Mouse (Mus musculus): ENCODE data around the gene Ttll1. TPM values are rescaled to one million over a fixed set of nuclear protein-coding genes. Genes with fewer than 3 reads are reported as not detected.
A peak's percentile ranks its signal among the peaks of the same experiment; 100 is the strongest.

Gene Ttll1
- total and polyA plus RNA-seq, 2 experiments from 2014 or later: 47.4 to 115 TPM

GRCm38 (mm10) chr15:83484311-83484710, 26.4 kb downstream of the Ttll1 start:
- 89% methylated on average over 10 of the region's 10 CpGs for WGBS
- Histone ChIP-seq H3K36me3 (ENCODE audit: insufficient read depth) (peaks cover 41% of the 10 kb centered on the region), H3K9me3 (ENCODE audit: low read length) (no peaks in the 10 kb centered on the region), H3K27me3 (ENCODE audit: insufficient read depth, low read length) (no peaks in the 10 kb centered on the region), H3K27ac (ENCODE audit: low read depth, low read length) (no peak overlapping the region), H3K9ac (no peak overlapping the region), H3K4me3 (ENCODE audit: low read depth, low read length) (no peak overlapping the region), H3K4me1 (ENCODE audit: insufficient read depth) (no peaks in the 10 kb centered on the region), H3K4me2 (ENCODE audit: low read depth) (no peak overlapping the region)
- DNase-seq (no peak), ATAC-seq (no peak)
- no peak for TF ChIP-seq CTCF (IDR thresholded peaks at IDR 0.05; ENCODE audit: low read depth)

- H3K36me3 ChIP-seq (ENCODE audit: insufficient read depth): peaks cover 41% of the 10 kb centered on the region
- H3K27ac ChIP-seq (ENCODE audit: low read depth, low read length): no peak overlapping the region
- ATAC-seq (no peak), DNase-seq (no peak)
- no peak overlapping the region for H3K4me2 ChIP-seq (ENCODE audit: low read depth)
- WGBS: 52% methylated on average over 2 of the region's 2 CpGs
- H3K4me1 ChIP-seq (ENCODE audit: insufficient read depth): no peaks in the 10 kb centered on the region
- H3K4me3 ChIP-seq (ENCODE audit: low read depth, low read length): no peak overlapping the region
- H3K27me3 ChIP-seq (ENCODE audit: insufficient read depth, low read length): no peaks in the 10 kb centered on the region
- no peaks in the 10 kb centered on the region for H3K9me3 ChIP-seq (ENCODE audit: low read length)
- peak; percentile 46 for TF ChIP-seq CTCF (IDR thresholded peaks at IDR 0.05; ENCODE audit: low read depth)
- H3K9ac ChIP-seq: no peak overlapping the region
Measured at GRCm38 (mm10) chr15:83483482-83483881, 27.2 kb downstream of the Ttll1 start.

DNA sequence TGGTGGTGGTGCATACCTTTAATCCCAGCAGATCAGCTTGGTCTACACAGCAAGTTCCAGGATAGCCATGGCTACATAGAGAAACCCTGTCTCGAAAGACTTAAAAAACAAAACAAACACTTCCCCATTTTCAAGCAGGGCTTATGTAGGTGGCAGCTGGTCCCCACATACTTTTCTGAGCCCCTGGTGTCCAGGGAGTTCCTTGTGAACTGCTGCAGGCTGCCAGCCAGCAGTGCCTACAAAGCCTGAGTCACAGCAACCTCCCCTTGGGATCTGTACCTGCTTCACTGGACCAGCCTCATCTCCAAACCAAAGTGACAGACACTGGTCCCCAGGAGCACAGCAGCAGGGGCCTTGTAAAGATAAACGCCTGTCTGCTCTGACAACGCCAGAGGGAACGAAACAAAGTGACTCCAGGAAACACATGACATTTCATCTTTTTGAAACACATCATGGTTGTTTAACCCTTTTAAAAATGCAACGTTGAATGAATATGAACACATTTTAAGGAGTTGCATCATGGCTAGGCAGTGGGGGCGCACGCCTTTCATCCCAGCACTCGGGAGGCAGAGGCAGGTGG, 28.0 kb downstream of the Ttll1 start:
- Histone ChIP-seq H3K27ac (ENCODE audit: low read depth, low read length) (no peak overlapping the region), H3K4me2 (ENCODE audit: low read depth) (no peak overlapping the region), H3K27me3 (ENCODE audit: insufficient read depth, low read length) (no peaks in the 10 kb centered on the region), H3K9ac (no peak overlapping the region), H3K9me3 (ENCODE audit: low read length) (no peaks in the 10 kb centered on the region), H3K4me3 (ENCODE audit: low read depth, low read length) (no peak overlapping the region), H3K4me1 (ENCODE audit: insufficient read depth) (no peaks in the 10 kb centered on the region), H3K36me3 (ENCODE audit: insufficient read depth) (peaks cover 34% of the 10 kb centered on the region)
- ATAC-seq (no peak), DNase-seq (no peak)
- no peak for TF ChIP-seq CTCF (IDR thresholded peaks at IDR 0.05; ENCODE audit: low read depth)
- WGBS: 81% methylated on average over 8 of the region's 8 CpGs

DNA sequence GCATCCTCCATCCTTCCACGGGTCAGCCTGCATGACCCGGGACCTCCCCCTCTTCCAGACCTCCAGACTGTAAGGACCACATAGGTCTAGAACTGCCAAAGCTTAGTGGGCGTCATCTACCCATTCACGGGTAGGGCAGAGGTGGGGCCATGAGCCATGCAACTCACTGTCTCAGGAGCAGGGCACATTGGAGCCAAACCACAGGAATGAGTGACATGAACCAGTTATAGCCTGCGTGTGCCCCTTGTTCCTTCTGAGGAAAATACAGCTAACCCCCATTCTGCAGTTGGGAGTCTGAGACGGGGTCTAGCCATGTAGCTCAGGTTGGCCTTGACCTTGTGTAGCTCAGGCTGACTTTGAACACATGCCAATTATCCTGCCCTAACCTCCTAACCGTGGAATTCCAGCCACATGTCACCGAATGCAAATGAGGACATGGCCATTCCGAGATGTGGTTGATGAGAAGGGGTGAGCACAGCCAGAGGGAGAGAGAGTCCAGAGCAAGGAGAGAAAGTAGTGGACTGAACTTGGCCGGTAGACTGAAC, 29.4 kb downstream of the Ttll1 start:
- Histone ChIP-seq H3K27me3 (ENCODE audit: insufficient read depth, low read length) (no peaks in the 10 kb centered on the region), H3K27ac (ENCODE audit: low read depth, low read length) (no peak overlapping the region), H3K9me3 (ENCODE audit: low read length) (no peaks in the 10 kb centered on the region), H3K4me1 (ENCODE audit: insufficient read depth) (no peaks in the 10 kb centered on the region), H3K9ac (no peak overlapping the region), H3K36me3 (ENCODE audit: insufficient read depth) (peaks cover 21% of the 10 kb centered on the region), H3K4me2 (ENCODE audit: low read depth) (no peak overlapping the region), H3K4me3 (ENCODE audit: low read depth, low read length) (no peak overlapping the region)
- WGBS: 69% methylated on average over 10 of the region's 10 CpGs
- ATAC-seq (no peak), DNase-seq (no peak)
- TF ChIP-seq CTCF (IDR thresholded peaks at IDR 0.05; ENCODE audit: low read depth): no peak

DNA sequence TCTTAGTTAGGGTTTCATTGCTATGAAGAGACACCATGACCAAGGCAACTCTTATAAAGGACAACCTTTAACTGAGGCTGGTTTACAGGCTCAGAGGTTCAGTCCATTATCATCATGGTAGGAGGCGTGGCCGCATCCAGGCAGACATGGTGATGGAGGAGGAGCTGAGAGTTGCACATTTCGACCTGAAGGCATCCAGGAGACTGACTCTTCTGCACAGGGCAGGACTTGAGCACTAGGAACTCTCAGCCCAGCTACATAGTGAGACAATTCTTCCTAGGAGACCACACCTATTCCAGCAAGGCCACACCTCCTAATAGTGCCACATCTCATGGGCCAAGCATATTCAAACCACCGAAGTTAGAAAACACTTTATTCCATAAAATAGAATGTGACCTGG, 30.9 kb downstream of the Ttll1 start:
- H3K4me3 ChIP-seq (ENCODE audit: low read depth, low read length): no peak overlapping the region
- no peaks in the 10 kb centered on the region for H3K27me3 ChIP-seq (ENCODE audit: insufficient read depth, low read length)
- no peaks in the 10 kb centered on the region for H3K9me3 ChIP-seq (ENCODE audit: low read length)
- H3K4me2 ChIP-seq (ENCODE audit: low read depth): no peak overlapping the region
- H3K36me3 ChIP-seq (ENCODE audit: insufficient read depth): 0 out of 2 replicates have a peak, but pooled peaks cover 9% of the 10 kb centered on the region
- no peaks in the 10 kb centered on the region for H3K4me1 ChIP-seq (ENCODE audit: insufficient read depth)
- WGBS: 89% methylated on average over 4 of the region's 4 CpGs
- no peak for ATAC-seq
- no peak overlapping the region for H3K9ac ChIP-seq
- DNase-seq: no peak
- H3K27ac ChIP-seq (ENCODE audit: low read depth, low read length): no peak overlapping the region
- no peak for TF ChIP-seq CTCF (IDR thresholded peaks at IDR 0.05; ENCODE audit: low read depth)

DNA sequence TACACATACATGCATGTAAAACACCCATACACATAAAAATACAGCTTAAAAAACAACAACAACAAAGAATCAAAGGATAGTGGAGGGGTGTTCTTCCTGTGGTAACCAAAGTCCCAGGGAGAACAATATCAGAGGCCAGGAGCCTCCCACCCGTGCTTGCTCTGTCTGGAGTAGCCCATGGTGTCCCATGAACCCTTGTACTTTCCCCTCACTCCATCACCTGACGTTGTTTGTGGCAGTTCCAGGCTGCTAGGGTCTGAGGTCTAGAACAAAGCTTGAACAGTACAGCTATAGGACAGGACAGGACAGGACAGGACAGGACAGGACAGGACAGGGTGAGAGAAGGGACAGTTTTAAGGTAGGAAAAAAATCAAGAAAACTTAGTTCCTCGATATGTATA, 32.6 kb downstream of the Ttll1 start:
- H3K4me1 ChIP-seq (ENCODE audit: insufficient read depth): no peaks in the 10 kb centered on the region
- H3K27ac ChIP-seq (ENCODE audit: low read depth, low read length): no peak overlapping the region
- WGBS: 72% methylated on average over 3 of the region's 3 CpGs
- DNase-seq (no peak), ATAC-seq (no peak)
- no peaks in the 10 kb centered on the region for H3K9me3 ChIP-seq (ENCODE audit: low read length)
- no peak overlapping the region for H3K9ac ChIP-seq
- H3K27me3 ChIP-seq (ENCODE audit: insufficient read depth, low read length): no peaks in the 10 kb centered on the region
- H3K36me3 ChIP-seq (ENCODE audit: insufficient read depth): no peaks in the 10 kb centered on the region
- H3K4me2 ChIP-seq (ENCODE audit: low read depth): no peak overlapping the region
- H3K4me3 ChIP-seq (ENCODE audit: low read depth, low read length): no peak overlapping the region
- no peak; the same call in 1 of the 2 replicates for TF ChIP-seq CTCF (IDR thresholded peaks at IDR 0.05; ENCODE audit: low read depth)

GRCm38 (mm10) chr15:83476593-83477273, 34.0 kb downstream of the Ttll1 start:
- WGBS: 87% methylated on average over 12 of the region's 12 CpGs
- Histone ChIP-seq H3K36me3 (ENCODE audit: insufficient read depth) (no peaks in the 10 kb centered on the region), H3K4me1 (ENCODE audit: insufficient read depth) (no peaks in the 10 kb centered on the region), H3K9ac (no peak overlapping the region), H3K4me2 (ENCODE audit: low read depth) (no peak overlapping the region), H3K27me3 (ENCODE audit: insufficient read depth, low read length) (no peaks in the 10 kb centered on the region), H3K9me3 (ENCODE audit: low read length) (no peaks in the 10 kb centered on the region), H3K4me3 (ENCODE audit: low read depth, low read length) (no peak overlapping the region), H3K27ac (ENCODE audit: low read depth, low read length) (no peak overlapping the region)
- DNase-seq (no peak), ATAC-seq (no peak)
- no peak for TF ChIP-seq CTCF (IDR thresholded peaks at IDR 0.05; ENCODE audit: low read depth)
